ENCODE assay signal across 17 mouse cellular contexts in genomic region chr10:118978181-118978743, GRCm38 (mm10).
DNase-seq lines count a peak whose midpoint lies in the region; ATAC-seq and TF ChIP-seq lines count a peak whose summit lies in the region.
"Had no signal": no experiment of that assay in that cellular context is flagged by ENCODE, and none has a peak within 500 bp of the region (broad histone marks: within the 10 kb centered on the region; RNA-seq: fewer than 3 reads in every experiment).

No protein-coding gene starts in this region.

- no peak for DNase-seq in kidney, postnatal 14 days
- peak; percentile 27 for DNase-seq in T-cell, adult 2 months (ENCODE audit: low spot score)
- peak; percentile 57 to 77 for DNase-seq in thymus, postnatal 36 days
- DNase-seq in kidney, adult 8-10 months = no peak
- no peak for DNase-seq in embryo, embryonic 10.5 days (ENCODE audit: low spot score)
- DNase-seq: adrenal gland, adult 2 months; cerebellum, postnatal 10 days; gastrocnemius, postnatal 36 days; heart, postnatal 36 days; kidney, postnatal 10 days; liver, embryonic 13.5 days; lung, postnatal 10 days; right cerebral cortex, postnatal 25 days had no signal

- H3K4me1 ChIP-seq in kidney, embryonic 15.5 days = peaks cover 15% of the 10 kb centered on the region; the same call in 1 of the 2 replicates
- peaks cover 12% of the 10 kb centered on the region; the same call in 1 of the 2 replicates for H3K4me1 ChIP-seq in small intestine, adult 2 months (ENCODE audit: control insufficient read depth, insufficient read depth, insufficient read length, low read length)
- H3K4me1 ChIP-seq: heart, embryonic 12.5 days; liver, embryonic 13.5 days had no signal

- no peak overlapping the region for H3K27ac ChIP-seq in kidney, embryonic 15.5 days
- peak overlapping the region; percentile 55 for H3K27ac ChIP-seq in small intestine, adult 2 months (ENCODE audit: insufficient read depth, low read depth, low read length)
- H3K27ac ChIP-seq: liver, embryonic 13.5 days; neural tube, embryonic 12.5 days had no signal

- TF ChIP-seq POLR2A in small intestine, adult 2 months (IDR thresholded peaks at IDR 0.05; ENCODE audit: low read depth, low read length) = no peak

- no peaks in the 10 kb centered on the region; the same call in 1 of the 2 replicates for H3K27me3 ChIP-seq in kidney, embryonic 15.5 days
- no peaks in the 10 kb centered on the region for H3K27me3 ChIP-seq in small intestine, adult 2 months (ENCODE audit: control insufficient read depth, insufficient read depth, low read length)
- H3K27me3 ChIP-seq: liver, embryonic 13.5 days; neural tube, embryonic 12.5 days had no signal

- 0 out of 2 replicates have a peak, but pooled peaks have one; percentile 40 for ATAC-seq in kidney, embryonic 15.5 days (replicated peaks; ENCODE audit: low FRiP score)

- no peak overlapping the region for H3K9ac ChIP-seq in kidney, embryonic 15.5 days
- H3K9ac ChIP-seq: heart, embryonic 12.5 days; liver, embryonic 13.5 days; neural tube, embryonic 12.5 days had no signal

- no peaks in the 10 kb centered on the region for H3K9me3 ChIP-seq in kidney, embryonic 15.5 days (replicated peaks)
- H3K9me3 ChIP-seq: heart, embryonic 12.5 days; liver, embryonic 13.5 days; neural tube, embryonic 12.5 days had no signal

- no peak overlapping the region for H3K4me2 ChIP-seq in kidney, embryonic 15.5 days
- H3K4me2 ChIP-seq: heart, embryonic 12.5 days; liver, embryonic 13.5 days; neural tube, embryonic 12.5 days had no signal

- WGBS in kidney, embryonic 15.5 days = 51% methylated on average over 10 of the region's 10 CpGs
- 42% methylated on average over 10 of the region's 10 CpGs for WGBS in small intestine, adult 2 months

- no peaks in the 10 kb centered on the region for H3K36me3 ChIP-seq in kidney, embryonic 15.5 days
- no peaks in the 10 kb centered on the region for H3K36me3 ChIP-seq in small intestine, adult 2 months (ENCODE audit: control insufficient read depth, insufficient read depth, low read length)
- H3K36me3 ChIP-seq: heart, embryonic 12.5 days; liver, embryonic 13.5 days; neural tube, embryonic 12.5 days had no signal

- H3K4me3 ChIP-seq in kidney, embryonic 15.5 days (replicated peaks) = no peak overlapping the region
- no peak overlapping the region for H3K4me3 ChIP-seq in small intestine, adult 2 months (ENCODE audit: low read depth, low read length)
- H3K4me3 ChIP-seq: heart, embryonic 12.5 days; liver, embryonic 13.5 days; neural tube, embryonic 12.5 days had no signal

- TF ChIP-seq CTCF in small intestine, adult 2 months (IDR thresholded peaks at IDR 0.05; ENCODE audit: extremely low read depth, insufficient read length, insufficient replicate concordance, low read depth, low read length) = no peak

Comparison
In these comparisons a context has a peak if more than half of its experiments do, and no peak if none do; other contexts are left out.
1. DNase-seq: peak in T-cell, adult 2 months (single experiment) and thymus, postnatal 36 days (2 of 2); none in kidney, postnatal 14 days (single experiment), kidney, adult 8-10 months (0 of 2) and embryo, embryonic 10.5 days (single experiment).